ENCODE assay signal across 10 mouse cellular contexts in genomic region chr2:166771396-166771795, GRCm38 (mm10). TPM values are rescaled to one million over a fixed set of nuclear protein-coding genes. Genes with fewer than 3 reads are reported as not detected.
DNase-seq lines count a peak whose midpoint lies in the region; ATAC-seq and TF ChIP-seq lines count a peak whose summit lies in the region.
"Had no signal": no experiment of that assay in that cellular context is flagged by ENCODE, and none has a peak within 500 bp of the region (broad histone marks: within the 10 kb centered on the region; RNA-seq: fewer than 3 reads in every experiment).

No protein-coding gene starts in this region.

- no peak for DNase-seq in layer of hippocampus, adult 2 months (ENCODE audit: low spot score in 2 of 2)
- DNase-seq in layer of hippocampus, postnatal 36 days = no peak
- DNase-seq in heart, postnatal 25 days (ENCODE audit: low spot score) = peak; percentile 31
- DNase-seq in thymus, postnatal 0 days (ENCODE audit: low spot score) = no peak
- no peak for DNase-seq in layer of hippocampus, adult 8-10 months (ENCODE audit: low spot score in 2 of 2)

- H3K27ac ChIP-seq in layer of hippocampus, adult 2 months = peak overlapping the region; percentile 15; the same call in 1 of the 2 replicates
- 0 out of 2 replicates have a peak overlapping the region, but pooled peaks have one; percentile 15 for H3K27ac ChIP-seq in brown adipose tissue, adult 24 weeks (replicated peaks; ENCODE audit: low read depth, low read length)
- H3K27ac ChIP-seq in hindbrain, embryonic 13.5 days = no peak overlapping the region
- H3K27ac ChIP-seq: hindbrain, embryonic 15.5 days had no signal

- H3K36me3 ChIP-seq in hindbrain, embryonic 13.5 days = no peaks in the 10 kb centered on the region
- H3K36me3 ChIP-seq: hindbrain, embryonic 15.5 days had no signal

- no peak overlapping the region for H3K9ac ChIP-seq in hindbrain, embryonic 13.5 days
- H3K9ac ChIP-seq: hindbrain, embryonic 15.5 days had no signal

- TF ChIP-seq CTCF in layer of hippocampus, adult 2 months (conservative IDR thresholded peaks at IDR 0.05) = no peak

- no peak overlapping the region for H3K4me2 ChIP-seq in hindbrain, embryonic 13.5 days
- H3K4me2 ChIP-seq: hindbrain, embryonic 15.5 days had no signal

- H3K27me3 ChIP-seq in hindbrain, embryonic 13.5 days = no peaks in the 10 kb centered on the region
- H3K27me3 ChIP-seq: hindbrain, embryonic 15.5 days had no signal

- intact Hi-C loops in heart, postnatal 25 days (cut with DNase I) = no loop called here

- WGBS in hindbrain, embryonic 13.5 days = 78% methylated on average over 11 of the region's 11 CpGs

- no peak overlapping the region for H3K4me3 ChIP-seq in layer of hippocampus, adult 2 months
- no peak overlapping the region for H3K4me3 ChIP-seq in brown adipose tissue, adult 24 weeks (ENCODE audit: insufficient read depth, low read depth, low read length)
- no peak overlapping the region for H3K4me3 ChIP-seq in hindbrain, embryonic 13.5 days
- H3K4me3 ChIP-seq: hindbrain, embryonic 15.5 days; megakaryocyte, embryonic 14.5 days had no signal

- H3K9me3 ChIP-seq in hindbrain, embryonic 13.5 days = no peaks in the 10 kb centered on the region
- H3K9me3 ChIP-seq: hindbrain, embryonic 15.5 days had no signal

- ATAC-seq in megakaryocyte, adult 5-6 weeks (ENCODE audit: poor library complexity, severe bottlenecking) = peak; percentile 82
- ATAC-seq in hindbrain, embryonic 13.5 days (ENCODE audit: low FRiP score) = no peak

- no peaks in the 10 kb centered on the region for H3K4me1 ChIP-seq in brown adipose tissue, adult 24 weeks (ENCODE audit: control insufficient read depth, insufficient read depth, insufficient read length, low read length)
- H3K4me1 ChIP-seq in hindbrain, embryonic 13.5 days (replicated peaks) = no peaks in the 10 kb centered on the region
- H3K4me1 ChIP-seq: hindbrain, embryonic 15.5 days had no signal

RNA-seq across cellular contexts. Expression of gene Trp53rkb, which starts 20.9 kb away (rescaled TPM):
- 1 to 10 TPM; 5.8 to 7.9 TPM for total RNA-seq in layer of hippocampus, adult 2 months (2021)
- 1 to 10 TPM; 4.5 to 5.5 TPM for total RNA-seq in layer of hippocampus, postnatal 36 days (2021)
- 0.67 and 1.4 TPM in 2 replicates for polyA plus RNA-seq in brown adipose tissue, adult 24 weeks (2012; ENCODE audit: insufficient read depth, insufficient read length, missing spikeins)
- total RNA-seq in heart, postnatal 25 days (2021) = 1 to 10 TPM; 2.3 to 3.7 TPM
- total RNA-seq in megakaryocyte, adult 5-6 weeks (2015) = 2.1 and 4.5 TPM in 2 replicates
- 1.5 and 2.0 TPM in 2 replicates for total RNA-seq in megakaryocyte, adult 5-6 weeks (2017)
- 8.2 and 10.8 TPM in 2 replicates for polyA plus RNA-seq in hindbrain, embryonic 13.5 days (2015; fragmentation: Nextera tagmentation; extraction: Ambion mirVana)
- polyA plus RNA-seq in thymus, postnatal 0 days (2015; fragmentation: Nextera tagmentation; extraction: Ambion mirVana) = 9.3 and 9.4 TPM in 2 replicates
- total RNA-seq in layer of hippocampus, adult 8-10 months (2022) = 1 to 10 TPM; 4.9 to 7.6 (median 6.4) TPM

RNA-seq across cellular contexts. Expression of gene Arfgef2, which starts 34.0 kb away (rescaled TPM):
- 10 to 100 TPM; 52.9 to 59.5 TPM for total RNA-seq in layer of hippocampus, adult 2 months (2021)
- 10 to 100 TPM; 46.0 to 49.1 TPM for total RNA-seq in layer of hippocampus, postnatal 36 days (2021)
- 19.6 and 23.0 TPM in 2 replicates for polyA plus RNA-seq in brown adipose tissue, adult 24 weeks (2012; ENCODE audit: insufficient read depth, insufficient read length, missing spikeins)
- total RNA-seq in heart, postnatal 25 days (2021) = 10 to 100 TPM; 42.6 to 43.8 TPM
- 13.0 and 13.9 TPM in 2 replicates for total RNA-seq in megakaryocyte, adult 5-6 weeks (2015)
- total RNA-seq in megakaryocyte, adult 5-6 weeks (2017) = 11.5 and 18.7 TPM in 2 replicates
- 3.7 and 4.0 TPM in 2 replicates for polyA plus RNA-seq in hindbrain, embryonic 13.5 days (2015; fragmentation: Nextera tagmentation; extraction: Ambion mirVana)
- 5.6 and 6.2 TPM in 2 replicates for polyA plus RNA-seq in thymus, postnatal 0 days (2015; fragmentation: Nextera tagmentation; extraction: Ambion mirVana)
- 10 to 100 TPM; 53.3 to 68.8 (median 61.6) TPM for total RNA-seq in layer of hippocampus, adult 8-10 months (2022)

RNA-seq across cellular contexts. Expression of gene Prex1, which starts 57.8 kb away (rescaled TPM):
- total RNA-seq in layer of hippocampus, adult 2 months (2021) = 10 to 100 TPM; 69.9 to 71.3 TPM
- 10 to 100 TPM; 71.0 to 74.9 TPM for total RNA-seq in layer of hippocampus, postnatal 36 days (2021)
- 2.3 and 4.0 TPM in 2 replicates for polyA plus RNA-seq in brown adipose tissue, adult 24 weeks (2012; ENCODE audit: insufficient read depth, insufficient read length, missing spikeins)
- 1 to 10 TPM; 5.9 to 6.6 TPM for total RNA-seq in heart, postnatal 25 days (2021)
- total RNA-seq in megakaryocyte, adult 5-6 weeks (2015) = 75.3 and 85.4 TPM in 2 replicates
- 61.1 and 73.3 TPM in 2 replicates for total RNA-seq in megakaryocyte, adult 5-6 weeks (2017)
- polyA plus RNA-seq in hindbrain, embryonic 13.5 days (2015; fragmentation: Nextera tagmentation; extraction: Ambion mirVana) = 24.7 and 29.7 TPM in 2 replicates
- 41.9 and 49.8 TPM in 2 replicates for polyA plus RNA-seq in thymus, postnatal 0 days (2015; fragmentation: Nextera tagmentation; extraction: Ambion mirVana)
- total RNA-seq in layer of hippocampus, adult 8-10 months (2022) = 10 to 100 TPM; 67.2 to 81.3 (median 74.2) TPM

Comparison
In these comparisons a context has a peak if more than half of its experiments do, and no peak if none do; other contexts are left out.
1. RNA of gene Prex1, which starts 57.8 kb away (total RNA-seq): 61.1 to 85.4 TPM in megakaryocyte, adult 5-6 weeks, 67.2 to 81.3 TPM in layer of hippocampus, adult 8-10 months, 71.0 to 74.9 TPM in layer of hippocampus, postnatal 36 days and 69.9 to 71.3 TPM in layer of hippocampus, adult 2 months; 5.9 to 6.6 TPM in heart, postnatal 25 days; every median in the first group is over 4 times any median in the second.